Mouse (Mus musculus) liver, postnatal 0 days (tissue): ENCODE data around the gene Gfm2. TPM values are rescaled to one million over a fixed set of nuclear protein-coding genes. Genes with fewer than 3 reads are reported as not detected.

Experiments used
- ATAC-seq: fragments of 200-750 bp; cut with Nextera tagmentation; 2 replicates; pipeline ENCODE4 v1.8.0; 2017; ENCODE audit warnings: mild to moderate bottlenecking, moderate library complexity
- DNase-seq: peaks from one replicate; pipeline ENCODE4 v3.0.0-alpha.2; 2016
- H3K27ac ChIP-seq: fragments of 300-500 bp; sonication (generic); 2 replicates; pipeline ENCODE4 v1.5.1; 2014; ENCODE audit warnings: antibody characterized with exemption, moderate library complexity, mild to moderate bottlenecking, low read depth
- H3K27me3 ChIP-seq: fragments of 300-500 bp; sonication (generic); 2 replicates; pipeline ENCODE4 v1.6.1; 2014; ENCODE audit warnings: low read length, control low read depth, mixed read lengths; ENCODE audit not compliant: insufficient read depth
- H3K36me3 ChIP-seq: fragments of 300-500 bp; sonication (generic); replicated peaks from 2 replicates; pipeline ENCODE4 v1.6.1; 2014; ENCODE audit warnings: mild to moderate bottlenecking, control low read depth, low read length, moderate library complexity, mixed read lengths; ENCODE audit not compliant: insufficient read depth
- H3K4me1 ChIP-seq: fragments of 300-500 bp; sonication (generic); 2 replicates; pipeline ENCODE4 v1.6.1; 2014; ENCODE audit warnings: antibody characterized with exemption, mild to moderate bottlenecking, control low read depth; ENCODE audit not compliant: insufficient read depth
- H3K4me2 ChIP-seq: fragments of 300-500 bp; sonication (generic); 2 replicates; pipeline ENCODE4 v1.6.1; 2014; ENCODE audit warnings: low read depth, mild to moderate bottlenecking, low read length, moderate library complexity, mixed read lengths
- H3K4me3 ChIP-seq: fragments of 300-500 bp; sonication (generic); 2 replicates; pipeline ENCODE4 v1.5.1; 2014; ENCODE audit warnings: low read depth, low read length
- H3K9ac ChIP-seq: fragments of 300-500 bp; sonication (generic); replicated peaks from 2 replicates; pipeline ENCODE4 v1.6.1; 2014; ENCODE audit warnings: mild to moderate bottlenecking, moderate library complexity
- H3K9me3 ChIP-seq: fragments of 300-500 bp; sonication (generic); 2 replicates; pipeline ENCODE4 v1.6.1; 2016; ENCODE audit warnings: mild to moderate bottlenecking, control low read depth, low read length, mixed read lengths
- CTCF ChIP-seq: sonication (generic); IDR thresholded peaks from 2 replicates; pipeline ENCODE4 v1.5.1; 2016; ENCODE audit warnings: antibody characterized with exemption, low read depth
- EP300 ChIP-seq: IDR thresholded peaks from 2 replicates; pipeline ENCODE4 v1.6.1; 2016; ENCODE audit warnings: antibody characterized with exemption, low read depth, mild to moderate bottlenecking
- WGBS: fragments of 180-500 bp; shearing (Covaris S2); extraction: QIAGEN DNeasy Blood & Tissue Kit; methylation state at CpG from one replicate; pipeline ENCODE4 v1.1.7; 2014; ENCODE audit not compliant: insufficient replicate concordance; 5-methylcytosine and 5-hydroxymethylcytosine counted together
- polyA plus RNA-seq: library from polyadenylated mRNA; unstranded; fragments of >200 nt; fragmentation: Nextera tagmentation; extraction: Ambion mirVana; gene quantifications from 2 replicates; pipeline ENCODE4 v1.2.1, GENCODE M21; 2015

The Gfm2 gene
- polyA plus RNA-seq, 1 experiment from 2014 or later, result 11.0 TPM

GRCm38 (mm10) chr13:97184656-97185055 is 46.9 kb downstream of the Gfm2 start:
- ATAC-seq (no peak), DNase-seq (no peak)
- TF ChIP-seq CTCF (no peak), EP300 (no peak)
- no peak overlapping the region for H3K4me2 ChIP-seq
- peaks cover 4% of the 10 kb centered on the region; the same call in 1 of the 2 replicates for H3K4me1 ChIP-seq
- no peaks in the 10 kb centered on the region for H3K27me3 ChIP-seq
- H3K9ac ChIP-seq, result no peak overlapping the region
- H3K9me3 ChIP-seq, result no peaks in the 10 kb centered on the region
- 66% methylated on average over 5 of the region's 5 CpGs for WGBS
- no peak overlapping the region for H3K27ac ChIP-seq
- H3K36me3 ChIP-seq, result peaks cover 46% of the 10 kb centered on the region
- no peak overlapping the region for H3K4me3 ChIP-seq

DNA sequence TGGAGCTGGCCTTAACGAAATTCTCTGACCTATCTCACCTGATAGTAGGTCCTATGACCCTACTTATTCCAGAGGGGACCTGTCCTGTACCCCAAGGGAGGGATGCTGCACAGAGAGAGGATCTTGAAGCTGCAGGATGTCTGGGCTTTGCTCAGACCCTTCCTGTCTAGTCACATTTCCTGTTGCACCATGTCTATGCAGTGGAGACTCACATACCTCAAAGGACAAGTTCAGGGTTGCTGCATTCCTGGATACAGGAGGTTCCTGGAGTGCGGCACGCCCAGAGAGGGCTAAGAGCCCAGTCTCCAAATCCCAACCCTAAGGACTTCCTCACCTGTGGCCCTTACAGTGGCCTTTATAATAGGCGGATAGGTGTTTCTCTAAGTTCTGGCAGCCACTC is 48.6 kb downstream of the Gfm2 start:
- TF ChIP-seq CTCF (no peak), EP300 (no peak)
- Histone ChIP-seq H3K4me3 (no peak overlapping the region), H3K9me3 (no peaks in the 10 kb centered on the region), H3K36me3 (peaks cover 36% of the 10 kb centered on the region; the same call in 1 of the 2 replicates), H3K4me1 (peaks cover 4% of the 10 kb centered on the region; the same call in 1 of the 2 replicates), H3K27me3 (no peaks in the 10 kb centered on the region), H3K9ac (no peak overlapping the region), H3K4me2 (no peak overlapping the region), H3K27ac (no peak overlapping the region)
- no peak for ATAC-seq
- peak; percentile 10 for DNase-seq
- 63% methylated on average over 4 of the region's 4 CpGs for WGBS

DNA sequence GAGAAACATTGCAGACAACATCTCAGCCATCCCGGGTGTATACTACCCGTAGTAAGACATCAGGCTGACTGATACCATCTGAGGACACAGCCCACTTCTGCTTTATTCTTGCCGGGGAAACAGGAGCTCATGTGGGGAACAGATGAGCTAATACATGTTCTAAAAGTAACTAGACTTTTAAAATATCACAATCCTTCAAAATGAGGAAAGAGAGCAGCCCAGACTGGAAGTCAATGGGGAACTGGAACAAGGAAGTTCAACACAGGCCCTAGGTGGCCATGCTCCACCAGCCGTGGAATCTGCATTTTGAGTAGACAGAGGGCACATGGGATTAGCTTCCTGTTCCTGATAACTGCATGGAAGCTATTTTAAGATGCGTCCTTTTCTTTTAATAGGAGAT is 50.0 kb downstream of the Gfm2 start:
- peaks cover 4% of the 10 kb centered on the region; the same call in 1 of the 2 replicates for H3K4me1 ChIP-seq
- no peaks in the 10 kb centered on the region for H3K27me3 ChIP-seq
- H3K36me3 ChIP-seq, result peaks cover 34% of the 10 kb centered on the region; the same call in 1 of the 2 replicates
- TF ChIP-seq EP300, result peak; percentile 22; the same call in 1 of the 2 replicates
- TF ChIP-seq CTCF, result no peak
- no peak overlapping the region for H3K27ac ChIP-seq
- WGBS, result 33% methylated on average over 5 of the region's 5 CpGs
- DNase-seq (peak; percentile 15), ATAC-seq (peak; percentile 56)
- 0 out of 2 replicates have a peak overlapping the region, but pooled peaks have one; percentile 11 for H3K4me2 ChIP-seq
- H3K9ac ChIP-seq, result no peak overlapping the region
- no peaks in the 10 kb centered on the region for H3K9me3 ChIP-seq
- H3K4me3 ChIP-seq, result no peak overlapping the region

- no peak overlapping the region for H3K4me2 ChIP-seq
- H3K27me3 ChIP-seq, result no peaks in the 10 kb centered on the region
- H3K9ac ChIP-seq, result no peak overlapping the region
- H3K36me3 ChIP-seq, result peaks cover 15% of the 10 kb centered on the region; the same call in 1 of the 2 replicates
- WGBS, result 87% methylated on average over 11 of the region's 11 CpGs
- DNase-seq (no peak), ATAC-seq (no peak)
- H3K4me3 ChIP-seq, result no peak overlapping the region
- no peak for TF ChIP-seq EP300
- no peaks in the 10 kb centered on the region for H3K9me3 ChIP-seq
- H3K27ac ChIP-seq, result no peak overlapping the region
- H3K4me1 ChIP-seq, result peaks cover 1% of the 10 kb centered on the region; the same call in 1 of the 2 replicates
Measured at GRCm38 (mm10) chr13:97192649-97193048, 54.9 kb downstream of the Gfm2 start.

DNA sequence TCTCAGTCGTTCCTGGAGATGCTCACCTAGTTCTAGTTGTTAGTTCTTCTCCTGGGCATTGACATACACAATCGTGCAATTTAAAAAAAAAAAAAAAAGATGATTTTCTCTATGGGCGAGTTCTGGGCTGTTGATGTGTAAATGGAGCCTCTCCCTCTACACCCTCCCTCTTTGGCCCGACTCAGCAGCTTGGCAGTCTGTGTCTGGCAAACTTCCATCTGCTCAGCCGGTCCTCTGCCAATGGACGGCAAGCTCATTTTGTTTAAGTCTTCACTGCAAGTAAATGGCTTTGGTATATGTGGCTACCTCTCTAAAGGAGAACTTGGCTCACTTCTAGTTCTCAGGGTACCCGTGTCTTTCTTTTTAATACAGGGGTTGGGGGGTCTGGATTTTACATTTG is 55.7 kb downstream of the Gfm2 start:
- Histone ChIP-seq H3K9me3 (no peaks in the 10 kb centered on the region), H3K4me1 (peaks cover 4% of the 10 kb centered on the region; the same call in 1 of the 2 replicates), H3K27ac (no peak overlapping the region), H3K36me3 (peaks cover 13% of the 10 kb centered on the region; the same call in 1 of the 2 replicates), H3K4me3 (no peak overlapping the region), H3K27me3 (no peaks in the 10 kb centered on the region), H3K9ac (no peak overlapping the region), H3K4me2 (no peak overlapping the region)
- no peak for TF ChIP-seq EP300
- no peak for TF ChIP-seq CTCF
- DNase-seq, result no peak
- no peak for ATAC-seq
- WGBS, result 71% methylated on average over 7 of the region's 7 CpGs

GRCm38 (mm10) chr13:97196186-97196924 is 58.6 kb downstream of the Gfm2 start:
- peak overlapping the region; percentile 68; the same call in 1 of the 2 replicates for H3K4me3 ChIP-seq
- H3K27ac ChIP-seq, result no peak overlapping the region; the same call in 1 of the 2 replicates
- WGBS, result 74% methylated on average over 12 of the region's 12 CpGs
- no peaks in the 10 kb centered on the region for H3K27me3 ChIP-seq
- TF ChIP-seq CTCF (no peak), EP300 (no peak)
- no peaks in the 10 kb centered on the region for H3K9me3 ChIP-seq
- no peak for ATAC-seq
- peaks cover 6% of the 10 kb centered on the region; the same call in 1 of the 2 replicates for H3K36me3 ChIP-seq
- DNase-seq, result peak; percentile 22
- peak overlapping the region; percentile 84 for H3K4me2 ChIP-seq
- no peak overlapping the region; the same call in 1 of the 2 replicates for H3K9ac ChIP-seq
- peaks cover 8% of the 10 kb centered on the region; the same call in 1 of the 2 replicates for H3K4me1 ChIP-seq
